Mouse (Mus musculus) telencephalon, adult 2 months (tissue): Measurements from ENCODE around the gene Sdsl.
A peak's percentile ranks its signal among the peaks of the same experiment; 100 is the strongest.

Source experiments
- DNase-seq: peaks from one replicate; pipeline ENCODE4 v3.0.0-alpha.2; 2011; ENCODE audit warnings: low read depth, low spot score

Gene Sdsl

DNA sequence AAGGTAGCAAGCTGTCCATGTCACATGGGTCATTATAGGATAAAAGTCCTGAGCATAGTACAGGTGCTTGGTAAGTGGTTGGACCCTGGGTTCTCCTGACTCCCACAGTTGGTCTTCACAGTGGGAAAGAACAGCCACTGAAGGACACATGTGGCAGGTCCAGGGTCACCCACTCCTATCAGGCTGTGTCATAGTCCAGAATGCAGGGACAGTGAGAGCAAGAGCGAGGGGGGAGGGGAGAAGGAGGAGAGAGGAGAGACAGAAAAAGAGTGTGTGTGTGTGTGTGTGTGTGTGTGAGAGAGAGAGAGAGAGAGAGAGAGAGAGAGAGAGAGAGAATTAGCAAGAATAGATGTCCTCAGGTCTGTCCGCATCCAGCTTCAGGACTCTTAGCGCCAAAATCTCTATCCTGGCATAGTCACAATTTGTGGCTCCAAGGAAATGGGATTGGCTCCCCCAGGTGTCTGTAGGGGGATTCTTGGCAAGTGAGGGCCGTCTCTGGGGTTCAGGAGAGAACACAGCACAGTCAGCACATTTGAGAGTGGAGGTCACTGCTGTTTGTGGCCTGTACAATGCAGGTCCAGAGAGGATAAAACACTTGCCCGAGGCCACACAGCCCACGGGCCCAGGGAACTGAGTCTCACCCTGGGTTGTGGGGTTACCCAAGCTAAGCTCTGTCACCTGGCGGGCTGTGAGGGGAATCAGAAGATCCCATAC lies 15.6 kb downstream of the Sdsl start:
- DNase-seq, result no peak

- DNase-seq, result no peak
Measured at GRCm38 (mm10) chr5:120456253-120456652, 16.4 kb downstream of the Sdsl start.

DNA sequence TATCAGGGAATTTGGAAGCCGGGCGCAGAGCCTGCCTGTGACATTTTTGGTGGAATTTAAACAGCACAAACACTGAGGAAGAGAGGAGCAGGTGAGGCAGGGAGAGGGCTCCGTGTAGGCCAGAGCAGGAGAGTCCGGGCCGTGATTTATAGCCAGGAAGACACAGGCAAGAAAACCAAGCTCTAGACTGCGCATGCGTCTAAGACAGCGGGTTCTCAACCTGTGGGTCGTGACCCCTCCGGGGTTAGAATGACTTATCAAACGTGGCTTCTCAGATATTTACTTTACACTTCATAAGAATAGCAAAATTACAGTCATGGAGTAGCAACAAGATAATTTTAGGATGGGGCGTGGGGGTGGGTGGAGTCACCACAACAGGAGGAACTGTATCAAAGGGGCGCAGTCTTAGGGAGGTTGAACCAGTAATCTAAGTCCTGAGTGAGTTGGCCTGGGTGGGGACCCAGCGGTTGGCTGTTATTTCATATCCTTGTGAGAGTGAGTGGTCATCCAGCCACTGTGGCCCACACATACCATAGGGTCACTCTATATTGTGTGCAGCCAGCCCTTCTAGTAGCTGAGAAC lies 17.8 kb downstream of the Sdsl start:
- no peak for DNase-seq

GRCm38 (mm10) chr5:120447305-120447704 lies 25.3 kb downstream of the Sdsl start:
- DNase-seq, result no peak

DNA sequence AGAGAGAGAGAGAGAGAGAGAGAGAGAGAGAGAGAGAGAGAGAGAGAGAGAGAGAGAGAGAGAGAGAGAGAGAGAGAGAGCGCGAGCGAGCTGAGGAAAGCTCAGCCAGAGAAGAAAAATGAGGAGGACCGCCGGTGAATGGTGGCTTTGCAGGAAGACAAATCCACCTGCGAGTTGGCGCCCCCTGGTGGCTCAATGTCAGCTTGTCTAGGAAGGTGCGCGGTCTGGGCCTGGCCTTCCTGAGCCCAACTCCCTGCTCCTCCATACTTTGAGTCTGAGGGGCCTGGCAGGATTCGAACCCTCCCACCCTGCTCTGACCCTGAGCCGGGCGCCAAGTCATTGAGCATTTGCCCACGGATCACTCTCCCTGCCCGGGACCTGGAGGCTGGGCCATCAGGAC lies 31.9 kb downstream of the Sdsl start:
- peak; percentile 52 for DNase-seq

GRCm38 (mm10) chr5:120439887-120440670 lies 32.5 kb downstream of the Sdsl start:
- no peak for DNase-seq

- DNase-seq, result no peak
Measured at GRCm38 (mm10) chr5:120438991-120439710, 33.5 kb downstream of the Sdsl start.

GRCm38 (mm10) chr5:120438469-120438868 lies 34.1 kb downstream of the Sdsl start:
- no peak for DNase-seq

DNA sequence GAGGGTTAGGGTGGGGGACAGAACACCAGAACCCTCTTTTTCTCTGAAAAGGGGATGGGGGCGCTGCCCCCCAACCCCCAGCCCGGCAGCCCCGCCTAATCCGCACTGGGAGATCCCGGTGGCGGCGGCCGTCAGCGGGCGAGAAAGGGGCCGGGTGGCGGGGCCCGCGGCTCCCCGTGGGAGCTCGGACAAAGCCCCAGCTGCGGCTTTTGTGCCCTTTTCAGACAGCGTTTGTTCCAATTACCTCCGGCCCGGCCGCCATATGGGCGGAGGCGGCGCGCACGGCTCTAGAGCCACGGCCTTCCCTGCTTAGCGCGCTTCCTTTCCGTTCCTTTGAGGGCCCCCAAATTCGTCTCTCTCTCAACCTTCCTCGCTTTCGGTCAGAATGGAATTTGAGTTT lies 34.6 kb downstream of the Sdsl start:
- DNase-seq, result no peak

DNA sequence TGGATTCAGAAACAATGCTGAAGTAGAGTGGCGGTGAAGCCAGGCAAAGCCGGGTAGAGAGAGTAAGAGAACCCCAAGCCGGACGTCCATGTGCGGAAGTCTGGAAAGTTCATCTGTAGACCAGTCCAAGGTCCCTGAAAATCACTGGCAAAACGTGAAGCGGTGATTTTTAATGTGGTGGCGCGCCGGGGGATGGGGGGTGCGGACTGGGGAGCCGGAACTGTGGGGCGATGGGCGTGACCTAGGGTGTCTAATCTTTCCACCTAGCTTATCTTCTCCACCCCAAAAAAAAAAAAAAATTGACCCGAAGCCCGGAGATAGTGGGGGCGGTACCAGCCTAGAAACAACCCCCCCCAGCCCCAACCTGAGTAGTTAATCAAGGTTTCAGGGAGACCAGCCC lies 35.1 kb downstream of the Sdsl start:
- DNase-seq, result no peak

DNA sequence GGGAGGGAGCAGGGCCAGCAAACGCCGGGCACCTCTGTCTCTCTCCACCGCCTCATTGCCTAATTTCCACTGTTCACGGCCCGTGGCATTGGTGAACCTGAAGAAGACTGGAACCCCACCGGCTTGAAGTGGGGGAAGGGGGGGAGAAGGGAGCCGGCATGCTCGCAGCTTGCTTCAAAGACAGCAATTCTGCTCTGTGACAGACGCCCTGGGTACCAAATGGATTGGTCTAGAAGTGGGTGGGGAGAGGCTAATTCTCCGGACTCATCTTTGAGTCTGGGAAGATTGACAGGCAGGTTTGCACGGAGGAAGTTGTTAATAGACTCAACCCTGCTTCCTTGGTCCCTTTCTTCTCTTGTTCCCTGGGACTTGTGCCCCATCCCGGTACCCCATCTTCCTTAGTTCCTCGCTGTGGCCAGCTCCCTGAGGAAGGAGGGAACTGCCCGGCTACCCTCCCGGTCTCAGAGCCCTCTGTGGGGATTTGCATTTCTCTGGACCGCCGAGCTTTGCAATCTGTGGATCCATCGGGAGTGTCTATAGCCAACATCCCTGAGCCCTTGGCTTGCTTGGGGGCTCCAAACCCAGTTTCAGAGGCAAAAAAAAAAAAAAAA lies 35.6 kb downstream of the Sdsl start:
- DNase-seq, result no peak

- DNase-seq, result no peak
Measured at GRCm38 (mm10) chr5:120435731-120436501, 36.7 kb downstream of the Sdsl start.

GRCm38 (mm10) chr5:120435006-120435681 lies 37.5 kb downstream of the Sdsl start:
- no peak for DNase-seq

GRCm38 (mm10) chr5:120434231-120434735 lies 38.3 kb downstream of the Sdsl start:
- no peak for DNase-seq

- DNase-seq, result no peak
Measured at GRCm38 (mm10) chr5:120433135-120433760, 39.4 kb downstream of the Sdsl start.

DNA sequence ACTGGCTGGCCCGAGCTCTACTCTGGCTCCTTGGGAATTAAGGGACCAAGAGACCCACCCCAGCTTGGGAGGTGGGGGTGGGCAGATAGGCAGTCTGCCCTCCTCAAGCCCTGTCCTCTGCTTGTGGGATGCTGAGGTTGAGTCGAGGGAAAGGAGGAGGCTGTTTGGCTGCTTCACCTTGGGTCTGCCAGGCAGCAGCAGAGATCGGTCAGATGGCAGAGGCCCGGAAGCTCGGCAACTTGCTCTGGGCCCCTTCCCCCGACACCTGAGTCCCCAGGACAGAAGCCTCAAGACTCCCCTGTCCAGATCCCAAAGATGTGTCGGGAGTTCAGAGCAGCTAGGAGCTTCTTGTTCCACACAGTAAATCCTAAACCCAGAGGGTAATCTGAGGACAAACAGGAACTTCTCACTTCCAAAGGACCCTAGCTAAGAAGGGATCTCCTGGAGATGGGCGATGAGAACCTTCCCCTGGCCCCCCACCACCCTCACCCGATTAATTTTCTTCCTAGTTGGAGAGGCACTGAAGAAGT lies 40.1 kb downstream of the Sdsl start:
- no peak for DNase-seq

- DNase-seq, result no peak
Measured at GRCm38 (mm10) chr5:120431649-120432485, 40.7 kb downstream of the Sdsl start, which contains the start of gene Lhx5. Lhx5 (plus strand) TSS chr5:120431699.

DNA sequence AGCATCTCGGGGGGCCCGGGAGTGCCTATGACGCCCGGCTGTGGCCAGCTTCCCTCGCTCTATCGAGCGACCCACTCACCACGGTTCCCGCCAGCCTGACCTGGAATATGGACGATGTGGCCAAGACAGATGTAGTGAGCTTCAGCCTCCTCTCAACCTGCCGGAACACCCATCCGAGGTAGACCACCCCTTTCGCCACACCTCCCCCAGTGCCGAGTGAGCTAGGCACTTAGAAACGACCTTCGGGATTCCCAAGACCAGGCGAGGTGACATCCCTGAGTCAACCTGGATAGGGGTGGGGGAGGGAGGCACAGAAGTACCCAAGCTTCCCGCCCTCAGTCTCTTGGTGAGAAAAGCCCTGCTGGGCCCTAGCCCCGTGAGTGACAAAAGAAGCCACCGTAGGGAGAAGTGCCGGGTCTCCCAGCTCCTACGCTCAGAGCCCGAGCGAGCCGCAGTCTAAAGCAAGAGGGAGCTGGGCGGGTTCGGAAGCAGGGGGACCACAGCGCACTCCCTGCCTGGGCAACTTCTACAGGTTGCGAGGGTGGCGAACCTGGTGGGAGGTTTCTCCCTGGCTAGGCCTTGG lies 41.5 kb downstream of the Sdsl start:
- no peak for DNase-seq
